Mouse (Mus musculus) megakaryocyte, adult 5-6 weeks (primary cell): Measurements from ENCODE around the gene Gm2897. TPM values are rescaled to one million over a fixed set of nuclear protein-coding genes. Genes with fewer than 3 reads are reported as not detected.
"Not testable (repeated sequence)": the region's sequence is repeated elsewhere in the genome, so short reads cannot be mapped to it uniquely, and the experiment has no call there.

Experiments used
- ATAC-seq: 2 replicates; pipeline ENCODE4 v1.8.0; 2016; ENCODE audit warnings: mild to moderate bottlenecking, inconsistent platforms; ENCODE audit not compliant: poor library complexity, severe bottlenecking
- total RNA-seq, 2 experiments: library from RNA; stranded (forward) in 1 of 2; stranded (reverse) in 1 of 2; fragments of 153-499, 151-499 nt in 1 of 2; fragments of 221-1000, 200-1000 nt in 1 of 2; gene quantifications; 2 replicates each; pipeline versions ENCODE4 v1.2.3 to v1.2.4; 2015 to 2017

The Gm2897 gene
- total RNA-seq (2015) (not detected in 2 replicates), total RNA-seq (2017) (not detected in 2 replicates)

DNA sequence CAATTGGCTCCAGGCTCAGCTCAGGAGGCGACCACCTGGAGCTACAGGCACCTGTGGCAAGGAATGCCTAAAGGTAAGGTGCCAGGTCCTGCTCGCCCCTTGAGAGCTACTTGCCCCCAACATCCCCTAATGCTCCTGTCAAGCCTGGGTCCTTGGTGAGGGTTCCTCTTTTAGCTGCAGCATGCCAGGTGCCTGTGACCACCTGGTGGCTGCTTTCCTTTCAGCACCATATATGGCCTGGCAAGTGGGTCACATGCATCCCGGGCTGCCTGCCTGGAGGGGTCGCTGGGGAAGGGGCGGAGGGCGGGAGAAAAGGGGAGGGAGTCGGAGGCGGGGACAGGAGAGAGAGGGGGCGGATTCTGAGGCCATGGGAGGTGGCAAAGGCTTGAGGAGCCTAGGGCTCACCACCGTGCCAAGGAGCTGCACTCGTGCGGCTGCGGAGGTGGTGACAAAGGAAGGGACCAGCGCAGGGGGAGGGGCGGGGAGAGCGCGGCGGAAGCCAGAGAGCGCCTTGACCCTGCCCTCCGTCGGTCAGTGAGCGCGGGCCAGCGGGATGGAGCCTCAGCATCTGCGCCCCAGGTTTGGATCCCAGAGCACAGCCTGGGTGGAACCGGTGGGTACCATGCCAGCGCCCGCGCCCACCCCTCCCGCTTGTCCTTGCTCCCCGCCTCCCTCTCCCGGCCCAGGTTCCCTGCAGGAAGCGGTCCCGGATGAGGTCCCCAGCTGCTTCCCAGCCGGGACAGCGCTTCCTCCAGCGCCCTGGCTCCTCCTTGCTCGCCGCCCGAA, at the start of gene Gm2897:
Gene Gm2897, plus strand, starts transcription at position 559 of the 786 bp plus-strand sequence.
- ATAC-seq = not testable (repeated sequence)

DNA sequence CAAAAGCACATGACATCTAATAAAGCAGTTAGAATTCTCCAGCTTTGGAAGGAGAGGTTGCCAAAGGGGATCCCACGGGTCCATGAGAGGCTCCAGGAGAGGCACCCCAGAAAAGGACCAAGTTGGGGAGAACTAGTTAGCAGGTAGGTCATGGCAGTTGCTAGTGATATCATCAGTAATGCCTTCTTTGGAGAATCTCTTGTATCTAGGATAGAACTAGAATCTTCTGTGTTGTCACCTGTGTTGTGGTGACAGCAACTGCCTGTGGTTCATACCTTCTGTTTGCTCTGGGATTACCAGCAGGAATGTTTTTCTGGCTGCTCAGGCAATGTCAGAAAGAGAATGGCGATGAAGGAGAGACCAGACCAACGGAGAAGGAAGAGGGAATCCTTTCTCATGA, 19.4 kb upstream of the Gm2897 start, which contains the start of gene Gm2888:
Gene Gm2888, plus strand, starts transcription at position 301 of the 400 bp plus-strand sequence.
- ATAC-seq = not testable (repeated sequence)

DNA sequence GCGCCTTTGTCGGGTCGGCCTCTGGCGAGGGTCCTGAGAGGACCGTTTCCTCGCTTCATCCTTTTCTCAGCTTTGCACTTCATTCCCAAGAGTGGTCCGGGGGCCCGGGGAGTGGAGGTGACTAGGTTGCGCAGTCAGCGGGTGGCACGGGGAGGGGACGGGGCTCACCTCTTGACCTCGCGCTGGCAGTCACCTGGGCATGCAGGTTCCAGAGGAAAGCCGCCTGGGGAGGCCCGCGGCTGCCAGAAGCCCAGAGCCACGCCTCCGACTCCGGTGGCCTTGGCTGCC, 372 bp downstream of the Gm2897 start:
- not testable (repeated sequence) for ATAC-seq

DNA sequence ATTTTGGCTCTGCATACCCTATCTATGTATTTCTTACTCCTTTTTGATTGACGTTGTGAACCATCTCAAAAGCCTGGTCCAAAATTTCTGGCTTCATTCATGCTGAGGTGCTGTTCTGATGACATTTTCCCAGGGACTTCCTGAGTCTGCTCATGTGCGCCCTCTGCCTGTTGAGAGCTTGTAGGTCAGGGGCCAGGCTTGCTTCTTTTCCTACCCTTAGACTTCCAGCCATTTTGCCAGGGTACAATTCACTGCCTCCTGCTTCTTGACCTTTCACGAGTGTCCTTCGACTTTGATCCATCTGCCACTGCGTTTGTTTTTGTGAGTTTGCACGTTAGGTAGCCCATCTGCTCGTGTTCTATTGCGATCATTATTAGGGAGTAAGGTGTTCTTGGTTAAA, 1.0 kb downstream of the Gm2897 start:
- ATAC-seq = not testable (repeated sequence)

DNA sequence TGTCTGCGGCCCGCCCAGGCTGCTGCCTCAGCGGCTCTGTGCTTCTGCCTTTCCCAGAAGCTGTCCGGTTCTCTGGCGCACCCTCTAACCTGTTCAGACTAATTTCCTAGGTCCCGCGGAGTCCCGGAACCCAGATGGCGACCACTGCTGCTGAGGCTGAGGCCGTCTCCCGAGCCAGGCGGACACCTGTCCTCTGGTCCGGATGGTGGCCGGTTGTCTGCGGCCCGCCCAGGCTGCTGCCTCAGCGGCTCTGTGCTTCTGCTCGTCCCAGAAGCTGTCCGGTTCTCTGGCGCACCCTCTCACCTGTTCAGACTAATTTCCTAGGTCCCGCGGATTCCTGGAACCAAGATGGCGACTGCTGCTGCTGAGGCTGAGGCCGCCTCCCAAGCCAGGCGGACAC, 67.0 kb downstream of the Gm2897 start:
- not testable (repeated sequence) for ATAC-seq

Other genes starting within 250 kb of the Gm2897 start
- not detected in 2 replicates for gene Gm2888, start 19.3 kb upstream of the Gm2897 start, total RNA-seq (2015)
- gene Gm2888, start 19.3 kb upstream of the Gm2897 start, total RNA-seq (2017) = not detected in 2 replicates
- not detected in 2 replicates for gene Gm10340, start 84.7 kb downstream of the Gm2897 start, total RNA-seq (2015)
- gene Gm10340, start 84.7 kb downstream of the Gm2897 start, total RNA-seq (2017) = not detected in 2 replicates
- not detected in 2 replicates for gene Gm5795, start 139.0 kb downstream of the Gm2897 start, total RNA-seq (2015)
- not detected in 2 replicates for gene Gm5795, start 139.0 kb downstream of the Gm2897 start, total RNA-seq (2017)
- not detected in 2 replicates for gene D830030K20Rik, start 159.2 kb downstream of the Gm2897 start, total RNA-seq (2015)
- not detected in 2 replicates for gene D830030K20Rik, start 159.2 kb downstream of the Gm2897 start, total RNA-seq (2017)